Mouse (Mus musculus) heart, embryonic 13.5 days (tissue): ENCODE measurements at regions not wholly inside any gene's neighbourhood (a gene's known extent, or its start where the extent isn't known, plus 50 kb on each side); places are given as distances from the start of the nearest gene placed in this dataset.

Experiments used
- ATAC-seq: fragments of 200-750 bp; cut with Nextera tagmentation; 2 replicates; pipeline ENCODE4 v1.8.0; 2017; ENCODE audit warnings: moderate TSS enrichment; ENCODE audit not compliant: insufficient number of reproducible peaks, low FRiP score, low TSS enrichment; ENCODE audit errors: extremely low read depth
- H3K27ac ChIP-seq: fragments of 300-500 bp; sonication (generic); replicated peaks from 2 replicates; pipeline ENCODE4 v1.5.1; 2015; ENCODE audit warnings: moderate library complexity, mild to moderate bottlenecking, inconsistent platforms
- H3K27me3 ChIP-seq: fragments of 300-500 bp; sonication (generic); replicated peaks from 2 replicates; pipeline ENCODE4 v1.6.1; 2015; ENCODE audit warnings: mild to moderate bottlenecking, inconsistent platforms
- H3K36me3 ChIP-seq: fragments of 300-500 bp; sonication (generic); 2 replicates; pipeline ENCODE4 v1.6.1; 2015; ENCODE audit warnings: mild to moderate bottlenecking, inconsistent platforms
- H3K4me1 ChIP-seq: fragments of 300-500 bp; sonication (generic); 2 replicates; pipeline ENCODE4 v1.6.1; 2015; ENCODE audit warnings: inconsistent platforms
- H3K4me2 ChIP-seq: fragments of 300-500 bp; sonication (generic); 2 replicates; pipeline ENCODE4 v1.6.1; 2015; ENCODE audit warnings: inconsistent platforms, mild to moderate bottlenecking, moderate library complexity
- H3K4me3 ChIP-seq: fragments of 300-500 bp; sonication (generic); 2 replicates; pipeline ENCODE4 v1.5.1; 2015; ENCODE audit warnings: moderate library complexity, mild to moderate bottlenecking, inconsistent platforms
- H3K9ac ChIP-seq: fragments of 300-500 bp; sonication (generic); 2 replicates; pipeline ENCODE4 v1.6.1; 2015; ENCODE audit warnings: inconsistent platforms, mild to moderate bottlenecking, moderate library complexity
- H3K9me3 ChIP-seq: fragments of 300-500 bp; sonication (generic); 2 replicates; pipeline ENCODE4 v1.6.1; 2016; ENCODE audit warnings: inconsistent platforms
- whole genome bisulfite sequencing: fragments of 180-500 bp; shearing (Covaris S2); methylation state at CpG from one replicate; pipeline ENCODE4 v1.1.7; 2015; ENCODE audit warnings: mixed read lengths; 5-methylcytosine and 5-hydroxymethylcytosine counted together

GRCm38 (mm10) chrX:12888708-12889481 lies 127.0 kb upstream of the Med14 start:
- peaks cover 3% of the 10 kb centered on the region; the same call in 1 of the 2 replicates for H3K27me3 ChIP-seq
- H3K4me2 ChIP-seq = no peak overlapping the region
- no peak overlapping the region for H3K4me3 ChIP-seq
- no peaks in the 10 kb centered on the region for H3K9me3 ChIP-seq
- H3K27ac ChIP-seq = no peak overlapping the region
- ATAC-seq = no peak
- 53% methylated on average over 3 of the region's 3 CpGs for WGBS
- H3K36me3 ChIP-seq = no peaks in the 10 kb centered on the region
- H3K4me1 ChIP-seq = peaks cover 6% of the 10 kb centered on the region; the same call in 1 of the 2 replicates
- H3K9ac ChIP-seq = no peak overlapping the region

- H3K27ac ChIP-seq = no peak overlapping the region
- H3K9ac ChIP-seq = no peak overlapping the region
- no peak for ATAC-seq
- H3K9me3 ChIP-seq = no peaks in the 10 kb centered on the region
- WGBS = 58% methylated on average over 11 of the region's 11 CpGs
- H3K4me3 ChIP-seq = no peak overlapping the region
- H3K36me3 ChIP-seq = no peaks in the 10 kb centered on the region
- no peak overlapping the region for H3K4me2 ChIP-seq
- peaks cover 6% of the 10 kb centered on the region; the same call in 1 of the 2 replicates for H3K4me1 ChIP-seq
- H3K27me3 ChIP-seq = peaks cover 3% of the 10 kb centered on the region; the same call in 1 of the 2 replicates
These were observed 126.3 kb upstream of the Med14 start for GRCm38 (mm10) chrX:12888010-12888707.

- H3K36me3 ChIP-seq = no peaks in the 10 kb centered on the region
- peaks cover 6% of the 10 kb centered on the region; the same call in 1 of the 2 replicates for H3K4me1 ChIP-seq
- 49% methylated on average over 2 of the region's 2 CpGs for WGBS
- H3K9ac ChIP-seq = no peak overlapping the region
- H3K4me3 ChIP-seq = no peak overlapping the region
- H3K4me2 ChIP-seq = no peak overlapping the region
- H3K27me3 ChIP-seq = peaks cover 3% of the 10 kb centered on the region; the same call in 1 of the 2 replicates
- no peak for ATAC-seq
- H3K27ac ChIP-seq = no peak overlapping the region
- H3K9me3 ChIP-seq = no peaks in the 10 kb centered on the region
These were observed 125.6 kb upstream of the Med14 start for GRCm38 (mm10) chrX:12887516-12887915.

DNA sequence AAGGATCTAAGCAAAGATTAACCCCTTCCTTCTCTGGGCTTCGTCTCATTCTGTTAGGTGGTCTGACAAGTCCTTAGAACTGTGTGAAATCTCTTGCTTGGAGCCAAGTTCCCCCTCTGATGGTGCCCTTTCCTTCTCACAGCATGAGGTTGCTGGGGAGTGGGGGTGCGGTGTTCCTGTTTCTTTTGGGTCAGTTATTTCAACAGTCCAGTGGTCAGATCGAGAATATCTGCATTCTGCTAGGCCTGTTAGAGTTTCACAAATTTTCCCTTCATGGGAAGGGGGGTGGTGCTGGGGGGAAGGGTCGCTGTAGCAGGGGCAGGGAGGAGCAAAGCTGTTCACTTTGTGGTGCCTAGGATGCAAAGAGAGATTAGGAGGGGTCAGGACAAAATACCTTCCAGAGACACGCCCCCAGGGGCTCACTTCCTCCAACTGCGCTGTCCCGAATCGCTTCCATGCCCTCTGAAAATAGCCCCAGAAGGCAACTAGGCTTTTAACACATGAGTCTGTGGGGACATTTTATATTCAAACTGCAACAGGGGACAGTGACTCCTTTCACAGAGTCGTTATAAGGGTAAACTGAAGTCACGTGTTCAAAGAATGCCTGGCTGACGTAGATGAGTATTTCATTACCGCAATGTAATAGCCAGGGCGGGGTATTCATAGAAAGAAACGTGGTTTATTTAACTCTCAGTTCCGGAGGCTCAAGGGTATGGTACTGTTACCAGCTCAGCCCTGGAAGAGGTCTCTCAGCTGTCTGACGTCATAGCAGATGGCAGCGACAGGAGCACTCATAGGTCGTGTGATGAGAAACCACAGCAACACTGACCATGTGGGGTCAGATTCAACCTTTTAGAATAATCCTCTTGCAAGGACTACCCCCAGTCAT lies 124.5 kb upstream of the Med14 start:
- no peak for ATAC-seq

DNA sequence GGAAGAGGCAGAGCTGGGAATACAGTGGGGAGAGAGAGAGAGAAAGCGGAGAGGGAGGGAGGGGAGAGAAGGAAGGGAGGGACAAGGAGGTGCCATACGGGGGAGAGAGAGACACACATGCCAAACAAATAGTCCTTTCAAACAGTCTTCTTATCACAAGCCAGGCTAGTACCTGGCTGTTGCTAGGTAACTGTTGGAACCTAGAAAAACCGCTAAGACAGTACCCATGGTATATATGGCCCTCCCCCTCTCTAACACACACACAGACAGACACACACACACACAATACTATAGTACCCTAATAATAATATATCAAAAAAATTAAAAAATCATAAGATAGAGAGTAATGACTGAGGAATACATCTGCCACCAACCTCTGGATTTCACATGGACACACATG lies 117.4 kb upstream of the Med14 start:
- Histone ChIP-seq H3K4me1 (no peaks in the 10 kb centered on the region), H3K27me3 (no peaks in the 10 kb centered on the region), H3K36me3 (no peaks in the 10 kb centered on the region), H3K9me3 (no peaks in the 10 kb centered on the region), H3K4me2 (no peak overlapping the region), H3K4me3 (no peak overlapping the region), H3K27ac (no peak overlapping the region), H3K9ac (no peak overlapping the region)
- 41% methylated on average over 3 of the region's 3 CpGs for WGBS
- no peak for ATAC-seq

More for the DNA sequence above, 124.5 kb upstream of the Med14 start:
- Histone ChIP-seq H3K4me2 (peak overlapping the region; percentile 62), H3K27ac (no peak overlapping the region), H3K9me3 (no peaks in the 10 kb centered on the region), H3K36me3 (no peaks in the 10 kb centered on the region), H3K4me3 (peak overlapping the region; percentile 36), H3K27me3 (peaks cover 3% of the 10 kb centered on the region; the same call in 1 of the 2 replicates), H3K4me1 (peaks cover 6% of the 10 kb centered on the region; the same call in 1 of the 2 replicates), H3K9ac (0 out of 2 replicates have a peak overlapping the region, but pooled peaks have one; percentile 28)
- 18% methylated on average over 18 of the region's 18 CpGs for WGBS

GRCm38 (mm10) chrX:12877506-12877905 lies 115.6 kb upstream of the Med14 start:
- WGBS = 33% methylated on average over 4 of the region's 4 CpGs

GRCm38 (mm10) chrX:12873698-12874144 lies 111.8 kb upstream of the Med14 start:
- no peaks in the 10 kb centered on the region for H3K36me3 ChIP-seq
- no peaks in the 10 kb centered on the region for H3K4me1 ChIP-seq
- peak overlapping the region; percentile 45 for H3K4me3 ChIP-seq
- no peaks in the 10 kb centered on the region for H3K27me3 ChIP-seq
- peak; percentile 5; the same call in 1 of the 2 replicates for ATAC-seq
- 48% methylated on average over 21 of the region's 22 CpGs for WGBS
- peak overlapping the region; percentile 61 for H3K4me2 ChIP-seq
- H3K9me3 ChIP-seq = no peaks in the 10 kb centered on the region
- peak overlapping the region; percentile 72 for H3K9ac ChIP-seq
- H3K27ac ChIP-seq = peak overlapping the region; percentile 32

More at GRCm38 (mm10) chrX:12877506-12877905, 115.6 kb upstream of the Med14 start:
- Histone ChIP-seq H3K4me3 (no peak overlapping the region), H3K9ac (no peak overlapping the region), H3K9me3 (no peaks in the 10 kb centered on the region), H3K4me2 (no peak overlapping the region), H3K27ac (no peak overlapping the region), H3K4me1 (no peaks in the 10 kb centered on the region), H3K36me3 (no peaks in the 10 kb centered on the region), H3K27me3 (no peaks in the 10 kb centered on the region)
- ATAC-seq = no peak

DNA sequence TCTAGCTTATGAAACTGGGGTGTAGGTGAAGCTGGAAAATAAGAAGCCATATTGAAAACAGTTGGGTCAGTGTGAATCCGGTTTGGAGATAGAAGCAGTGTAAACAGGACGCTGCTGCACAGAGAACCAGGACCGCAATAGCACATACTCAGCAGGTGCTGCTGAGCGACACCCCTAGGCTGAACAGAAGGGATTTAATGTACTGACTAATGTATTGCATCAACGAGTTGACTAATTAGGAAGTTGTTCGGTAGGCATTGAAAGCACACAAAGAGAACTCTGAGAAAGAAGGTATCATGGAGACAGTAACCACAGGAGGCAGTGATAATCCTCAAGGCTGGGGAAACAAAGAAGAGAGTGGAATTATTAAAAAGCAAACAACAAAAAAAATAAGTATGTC lies 111.4 kb upstream of the Med14 start:
- Histone ChIP-seq H3K27ac (0 out of 2 replicates have a peak overlapping the region, but pooled peaks have one; percentile 32), H3K36me3 (no peaks in the 10 kb centered on the region), H3K4me1 (no peaks in the 10 kb centered on the region), H3K27me3 (no peaks in the 10 kb centered on the region), H3K4me3 (peak overlapping the region; percentile 45), H3K9ac (peak overlapping the region; percentile 67), H3K4me2 (peak overlapping the region; percentile 61), H3K9me3 (no peaks in the 10 kb centered on the region)
- no peak for ATAC-seq
- WGBS = 40% methylated on average over 6 of the region's 6 CpGs

GRCm38 (mm10) chrX:12866885-12867498 lies 105.1 kb upstream of the Med14 start:
- H3K27ac ChIP-seq = no peak overlapping the region
- no peak overlapping the region for H3K9ac ChIP-seq
- H3K36me3 ChIP-seq = no peaks in the 10 kb centered on the region
- H3K27me3 ChIP-seq = no peaks in the 10 kb centered on the region; the same call in 1 of the 2 replicates
- H3K4me3 ChIP-seq = no peak overlapping the region
- no peak for ATAC-seq
- WGBS = 73% methylated on average over 5 of the region's 5 CpGs
- H3K9me3 ChIP-seq = no peaks in the 10 kb centered on the region
- H3K4me2 ChIP-seq = no peak overlapping the region
- no peaks in the 10 kb centered on the region for H3K4me1 ChIP-seq

- Histone ChIP-seq H3K4me3 (no peak overlapping the region), H3K9me3 (no peaks in the 10 kb centered on the region), H3K27ac (no peak overlapping the region), H3K9ac (no peak overlapping the region), H3K36me3 (no peaks in the 10 kb centered on the region), H3K27me3 (no peaks in the 10 kb centered on the region; the same call in none of the 2 replicates), H3K4me1 (no peaks in the 10 kb centered on the region), H3K4me2 (no peak overlapping the region)
- ATAC-seq = no peak
- WGBS = 86% methylated on average over 3 of the region's 3 CpGs
These were observed 104.3 kb upstream of the Med14 start for GRCm38 (mm10) chrX:12866176-12866575.
